Mouse (Mus musculus) left cerebral cortex, adult 18-20 months (tissue): ENCODE measurements around the gene P2ry6. TPM values are rescaled to one million over a fixed set of nuclear protein-coding genes. Genes with fewer than 3 reads are reported as not detected.

Experiments used
- DNase-seq, 2 experiments: peaks; one replicate each; pipeline ENCODE4 v3.0.0; 2021 to 2022; ENCODE audit warnings: low spot score in 2 of 2, mixed read lengths in 1 of 2
- total RNA-seq, 2 experiments: library from RNA; stranded (reverse); gene quantifications; 2 replicates each; pipeline ENCODE4 v1.2.3; 2021

P2ry6 gene
- total RNA-seq, 2 experiments from 2014 or later, result 2.6 to 3.0 TPM

DNA sequence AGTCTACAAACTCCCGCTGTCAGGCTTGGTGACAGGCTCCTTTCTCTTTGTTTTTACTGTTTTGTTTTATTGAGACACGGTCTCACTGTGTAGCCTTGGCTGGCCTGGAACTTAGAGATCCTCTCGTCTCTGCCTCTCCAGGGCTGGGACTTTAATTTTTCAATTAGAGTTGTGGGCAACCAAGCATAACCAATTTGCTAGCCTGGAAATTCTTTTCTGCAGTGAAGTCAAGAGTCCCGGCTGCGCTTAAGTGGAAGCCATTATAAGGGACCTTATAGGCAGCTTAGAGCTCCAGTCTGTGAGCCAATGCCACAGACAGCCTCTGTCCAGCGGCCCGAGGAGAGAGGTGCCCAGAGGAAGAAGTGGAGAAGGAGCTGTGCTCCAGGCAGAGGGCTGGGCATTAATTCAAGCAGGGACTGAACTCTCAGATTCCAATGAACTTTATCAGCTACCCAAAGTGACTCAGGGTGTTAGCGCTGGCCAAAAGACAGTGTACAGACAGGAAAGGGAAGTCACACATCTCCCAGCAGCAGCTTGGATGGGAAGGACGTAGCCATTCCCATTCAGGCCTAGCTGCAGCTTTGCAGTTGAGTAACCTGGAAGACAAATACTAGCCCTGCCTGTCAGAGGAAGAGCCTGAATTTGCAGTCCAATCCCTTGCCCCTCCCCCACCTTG lies 16.3 kb upstream of the P2ry6 start:
- DNase-seq, result no peak

DNA sequence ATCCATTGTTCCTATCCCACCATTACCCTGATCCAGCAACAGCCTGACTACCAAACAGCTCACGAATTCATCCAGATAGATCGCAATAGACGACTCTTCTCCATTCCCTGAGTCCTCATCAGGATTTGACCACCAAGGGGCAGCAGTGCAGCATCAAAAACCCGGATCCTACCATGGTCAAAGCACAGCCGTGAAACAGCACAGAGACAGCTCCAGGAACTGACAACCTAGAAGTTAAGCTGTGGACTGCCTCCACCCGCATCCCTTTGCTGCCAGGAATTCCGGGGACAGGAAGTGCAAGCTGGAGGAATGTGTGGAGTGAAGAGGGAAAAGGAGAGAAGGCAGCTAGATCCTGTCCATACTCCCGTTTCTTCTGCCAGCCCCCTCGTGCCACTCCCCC lies 13.6 kb upstream of the P2ry6 start:
- peak; percentile 48 to 63 for DNase-seq

DNA sequence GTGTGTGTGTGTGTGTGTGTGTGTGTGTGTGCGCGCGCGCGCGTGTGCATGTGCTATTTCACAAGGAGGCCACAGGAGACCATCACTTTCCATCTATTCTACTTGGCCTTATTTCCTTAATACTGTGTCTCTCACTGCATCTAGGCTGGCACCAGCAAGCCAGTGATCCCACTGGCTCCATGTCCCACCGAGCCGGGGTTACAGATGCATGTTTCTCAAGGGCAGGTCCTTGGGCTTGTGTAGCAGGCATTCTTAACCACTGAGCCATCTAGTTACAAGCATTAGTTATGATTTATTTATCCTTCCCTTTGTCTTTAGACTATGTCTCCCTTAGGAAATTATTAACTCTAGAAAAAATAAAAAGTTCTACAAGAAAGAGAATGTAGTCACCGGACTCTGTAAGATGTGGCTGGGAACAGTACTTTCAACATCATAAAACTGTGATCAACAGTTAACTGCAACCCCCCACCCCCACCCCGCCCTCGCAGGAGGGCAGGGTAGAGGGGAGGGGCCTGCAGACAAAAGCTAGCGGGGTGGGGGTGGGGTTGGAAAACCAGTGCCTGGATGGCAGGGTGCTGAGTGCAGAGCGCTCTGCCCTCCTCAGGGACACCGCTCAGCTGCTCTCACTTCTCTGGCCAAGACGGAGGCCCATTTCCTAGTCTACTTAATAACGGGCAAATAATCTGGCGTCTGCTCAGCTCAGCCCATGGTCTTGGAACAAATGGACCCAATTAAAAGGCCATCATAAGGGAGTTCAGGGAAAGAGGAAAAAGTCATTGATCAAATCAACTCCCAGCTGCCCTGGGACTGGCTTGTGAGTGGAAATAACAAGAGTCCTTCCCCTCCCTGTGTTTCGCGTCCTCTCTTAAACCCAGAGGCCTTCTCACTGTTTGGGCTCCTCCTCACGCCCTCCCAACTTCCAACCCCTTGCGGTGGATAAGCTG lies 10.3 kb upstream of the P2ry6 start:
- DNase-seq, result no peak

DNA sequence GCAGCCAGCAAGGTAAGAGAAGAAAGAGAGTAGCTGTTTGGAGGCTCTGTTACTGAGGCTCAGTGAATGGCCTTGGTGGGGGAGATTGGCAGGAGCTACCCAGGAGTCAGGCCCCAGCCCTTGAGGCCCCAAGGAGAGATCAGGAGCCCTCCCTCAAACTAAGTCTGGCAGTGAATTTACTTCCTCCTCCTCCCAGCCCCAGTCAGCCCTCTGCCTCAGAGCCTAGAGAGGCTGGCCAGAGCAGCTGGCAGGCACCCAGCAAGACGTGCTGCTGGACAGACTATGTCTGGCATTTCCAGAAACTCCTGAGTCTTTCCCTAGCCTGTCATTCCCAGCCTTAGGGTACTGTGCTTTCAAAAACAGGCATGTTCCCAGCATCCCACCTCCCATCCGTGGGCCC lies 4.7 kb upstream of the P2ry6 start:
- DNase-seq, result no peak

DNA sequence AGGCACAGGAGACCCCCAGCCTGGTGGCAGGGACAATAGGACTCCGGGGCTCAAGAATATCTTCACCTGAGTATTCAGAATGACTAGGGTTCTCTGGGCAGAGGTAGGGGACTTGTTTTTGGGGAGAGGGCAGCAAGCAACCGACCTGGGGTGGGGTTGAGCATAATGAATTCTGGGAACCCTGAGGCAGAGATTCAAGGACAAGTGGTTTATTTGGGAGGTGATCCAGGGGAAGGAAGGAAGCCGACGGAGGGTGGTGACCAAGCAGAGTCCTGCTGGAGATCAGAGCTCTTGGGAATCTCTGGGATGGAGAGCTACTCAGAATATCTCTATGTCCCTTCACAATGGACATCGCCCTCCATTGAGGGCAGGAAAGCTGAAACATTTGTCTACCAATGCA lies 3.7 kb upstream of the P2ry6 start:
- no peak for DNase-seq

DNA sequence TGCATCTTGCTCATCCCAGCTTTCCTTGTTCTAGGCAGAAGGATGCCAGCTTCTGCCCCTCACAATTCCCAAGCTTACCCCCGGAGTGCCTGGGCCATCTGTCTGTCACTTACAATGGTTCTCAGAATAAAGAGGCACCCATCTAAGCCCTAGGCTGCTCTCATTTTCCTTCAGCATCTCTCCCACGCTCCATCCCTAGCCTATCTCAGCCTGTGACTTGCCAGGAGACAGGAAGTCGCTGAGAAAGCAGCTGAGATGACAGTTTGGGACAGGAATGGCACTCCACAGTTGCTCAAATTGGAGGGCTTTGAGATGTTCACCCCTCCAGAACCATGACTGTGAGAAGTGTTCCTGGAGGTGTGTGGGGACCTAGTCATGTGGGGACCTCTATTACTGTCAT lies 1.6 kb downstream of the P2ry6 start:
- DNase-seq, result no peak

DNA sequence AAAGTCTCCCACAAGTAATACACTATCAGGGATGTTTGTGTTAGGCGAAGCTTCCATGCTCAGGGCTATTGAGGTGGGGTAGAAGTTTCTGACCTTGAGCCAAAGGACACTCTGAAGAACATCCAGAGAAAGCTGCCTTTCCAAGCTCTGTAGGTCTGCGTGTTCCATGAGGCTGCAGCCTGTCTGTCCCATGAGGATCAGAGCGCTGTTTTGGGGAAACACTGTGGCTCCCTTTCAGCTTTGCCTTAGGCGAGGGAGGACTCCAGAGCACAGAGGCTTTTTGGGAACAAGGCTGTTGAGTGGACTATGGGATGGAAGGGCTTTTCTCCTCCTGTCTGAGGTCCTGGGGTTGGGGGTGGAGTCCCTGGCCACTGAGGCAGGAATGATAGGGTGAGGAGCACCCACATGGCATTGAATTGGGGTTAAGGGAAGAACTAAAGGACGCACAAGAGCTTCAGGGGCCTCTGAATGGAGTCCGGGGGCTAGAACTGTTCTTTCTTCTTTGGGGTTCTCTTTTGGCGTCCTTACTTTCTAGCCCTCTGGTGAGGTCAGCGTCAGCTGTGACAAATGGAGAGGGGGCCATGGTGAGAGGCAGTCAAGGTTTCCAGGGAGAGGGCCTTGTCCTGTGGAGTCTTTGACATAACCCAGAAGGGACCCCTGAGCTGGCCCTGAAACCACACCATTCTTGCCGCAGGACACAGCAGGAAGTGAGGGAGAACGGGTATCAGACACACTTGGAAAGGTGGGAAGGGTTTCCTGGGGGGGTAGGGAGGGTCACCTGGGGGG lies 5.4 kb downstream of the P2ry6 start:
- DNase-seq, result no peak

DNA sequence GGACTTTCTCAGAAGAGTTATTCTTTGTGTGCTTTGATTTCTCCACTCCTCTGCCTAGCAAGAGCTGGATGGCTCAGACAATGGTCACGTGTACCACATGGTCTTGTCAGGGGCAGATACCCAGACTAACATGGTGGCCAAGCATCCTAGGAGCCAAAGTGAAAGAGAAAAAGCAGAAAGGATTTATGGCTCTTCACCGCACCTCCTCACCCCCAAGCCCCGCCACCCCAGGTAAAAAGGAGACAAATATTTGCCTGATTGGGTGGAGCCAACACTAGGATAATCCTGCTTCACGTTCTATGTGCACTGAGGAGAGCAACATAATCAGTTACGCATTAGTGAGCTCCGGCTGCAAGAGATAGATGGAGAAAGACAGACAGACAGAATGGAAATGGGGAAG lies 6.1 kb downstream of the P2ry6 start:
- DNase-seq, result no peak

DNA sequence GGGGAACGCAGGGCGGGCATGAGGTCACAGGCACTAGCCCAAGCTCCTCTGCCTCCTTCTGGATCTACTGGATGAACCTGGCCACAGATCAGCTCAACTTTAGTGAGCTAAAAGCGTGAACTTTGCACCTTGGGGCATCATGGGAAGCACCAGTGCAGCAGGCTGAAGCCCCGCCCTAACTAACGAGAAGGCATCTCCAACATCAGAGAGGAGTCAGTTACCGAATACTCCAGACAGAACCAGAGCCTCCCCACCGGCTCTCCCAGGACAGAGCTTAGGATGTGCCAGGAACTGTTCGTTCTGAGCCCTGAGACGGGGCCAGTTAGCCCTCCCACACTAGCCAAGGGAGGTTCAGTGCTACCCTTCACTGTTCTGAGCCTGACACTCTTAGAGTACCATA lies 6.6 kb downstream of the P2ry6 start:
- no peak for DNase-seq

DNA sequence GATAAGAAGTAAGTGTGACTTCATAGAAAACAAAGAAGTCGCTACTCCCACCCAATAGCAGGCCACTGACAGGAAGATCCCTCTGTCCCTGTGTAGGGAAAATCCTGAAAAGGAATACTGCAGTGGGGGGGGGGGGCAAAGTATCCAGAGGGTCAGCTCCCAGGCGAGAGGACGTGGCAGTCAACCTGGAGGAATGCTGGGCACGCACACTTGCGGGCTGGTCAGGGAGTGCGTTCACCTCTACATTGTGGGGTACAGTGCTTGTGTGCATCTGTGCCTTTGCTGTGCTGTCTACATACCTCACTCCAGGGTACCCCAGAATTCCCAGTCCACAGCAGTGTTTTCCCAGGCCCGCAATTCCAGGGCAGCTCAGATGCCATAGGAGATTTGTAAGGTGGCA lies 8.4 kb downstream of the P2ry6 start:
- DNase-seq, result no peak

DNA sequence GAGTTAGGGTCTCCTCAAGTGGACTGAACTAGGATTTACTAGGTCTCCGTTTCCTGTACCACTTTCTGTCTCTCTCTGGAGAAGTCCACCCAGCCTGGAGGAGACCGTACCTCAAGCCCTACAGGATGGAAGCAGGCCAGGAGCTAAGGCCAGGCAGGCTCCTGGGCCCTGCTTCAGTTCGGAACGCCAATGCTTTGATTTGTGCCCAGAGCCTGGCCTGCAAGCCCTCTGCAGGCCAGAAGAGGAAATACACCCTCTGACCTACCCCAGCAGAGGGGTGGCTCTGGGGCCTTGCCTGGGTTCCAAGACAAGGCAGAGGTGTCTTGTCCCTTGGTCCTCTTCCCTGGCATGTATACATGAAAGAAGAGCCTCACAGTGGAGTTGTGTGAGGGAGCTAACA lies 9.4 kb downstream of the P2ry6 start:
- DNase-seq, result no peak

DNA sequence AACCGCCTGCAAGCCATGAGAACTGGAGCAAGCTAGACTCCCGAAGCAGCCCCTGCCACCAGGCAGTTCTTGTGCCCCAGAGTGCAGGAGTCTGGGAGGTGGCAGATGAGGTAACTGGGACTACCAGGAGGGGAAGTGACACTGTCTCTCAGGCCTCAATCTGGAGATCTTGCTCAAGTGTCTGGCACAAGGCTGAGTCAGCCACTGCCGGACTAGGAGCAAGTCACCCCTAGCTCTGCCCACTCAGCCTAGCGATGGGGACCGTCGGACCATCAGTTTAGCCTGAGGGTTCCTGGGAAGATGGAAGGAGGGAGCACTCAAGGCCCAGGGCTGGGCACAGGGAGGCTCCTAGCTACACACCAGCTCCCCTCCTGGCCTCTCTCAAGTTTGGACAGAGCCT lies 10.2 kb downstream of the P2ry6 start:
- no peak for DNase-seq

DNA sequence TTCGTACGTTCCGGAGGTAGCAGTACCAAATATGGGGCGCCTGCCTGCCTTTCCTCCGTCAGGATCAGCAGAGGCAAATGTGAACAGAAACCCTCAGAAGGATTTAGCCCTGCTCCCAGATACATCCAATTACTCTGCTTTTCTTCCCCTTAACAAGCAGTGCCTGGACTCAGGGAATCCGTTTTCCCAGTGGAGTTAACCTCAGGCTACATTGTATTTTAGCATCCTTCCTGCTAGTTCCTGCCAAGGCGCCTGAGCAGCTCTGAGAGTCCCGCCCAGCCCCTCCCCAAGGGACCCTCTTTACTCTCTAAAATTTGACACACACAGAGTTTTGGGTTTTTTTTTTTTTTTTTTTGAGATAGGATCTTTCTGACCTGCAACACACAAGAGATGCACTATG lies 11.1 kb downstream of the P2ry6 start:
- no peak for DNase-seq

DNA sequence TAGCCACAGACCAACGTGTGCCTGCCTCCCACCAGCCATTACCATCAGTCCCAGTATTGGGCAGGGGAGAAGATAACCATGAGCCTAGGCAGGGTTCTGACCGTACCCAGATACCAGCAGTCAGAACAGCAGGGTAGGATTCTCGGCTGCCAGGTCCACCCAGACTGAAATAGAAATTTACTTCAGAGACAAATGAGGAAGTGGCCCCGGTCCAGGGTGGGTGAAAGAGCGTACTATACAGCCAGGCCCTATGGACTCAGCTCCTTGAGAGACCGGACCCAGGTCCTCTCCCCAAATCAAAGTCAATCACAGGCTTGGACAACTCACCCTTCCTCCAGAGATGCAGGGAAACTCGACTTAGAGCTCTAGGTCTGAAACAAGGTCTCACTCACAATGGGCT lies 13.3 kb downstream of the P2ry6 start:
- no peak for DNase-seq

DNA sequence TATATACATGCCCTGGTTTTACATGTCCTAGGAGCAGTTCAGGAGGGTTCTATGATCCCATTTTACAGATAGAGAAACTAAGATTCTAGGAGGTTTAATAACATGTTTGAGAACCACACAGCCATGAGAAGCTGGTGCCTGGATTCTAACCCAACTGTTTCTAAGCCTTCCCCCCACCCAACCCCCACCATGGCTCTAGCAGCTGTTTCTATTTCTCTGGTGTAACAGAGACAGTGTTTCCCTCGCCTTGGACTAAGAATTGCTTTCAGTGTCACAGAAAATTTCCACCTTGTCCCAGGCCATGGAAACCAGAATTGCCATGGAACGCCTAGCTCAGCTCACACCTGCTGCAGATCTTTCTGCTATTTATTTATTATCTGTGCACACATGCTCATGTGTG lies 14.0 kb downstream of the P2ry6 start:
- DNase-seq, result no peak

DNA sequence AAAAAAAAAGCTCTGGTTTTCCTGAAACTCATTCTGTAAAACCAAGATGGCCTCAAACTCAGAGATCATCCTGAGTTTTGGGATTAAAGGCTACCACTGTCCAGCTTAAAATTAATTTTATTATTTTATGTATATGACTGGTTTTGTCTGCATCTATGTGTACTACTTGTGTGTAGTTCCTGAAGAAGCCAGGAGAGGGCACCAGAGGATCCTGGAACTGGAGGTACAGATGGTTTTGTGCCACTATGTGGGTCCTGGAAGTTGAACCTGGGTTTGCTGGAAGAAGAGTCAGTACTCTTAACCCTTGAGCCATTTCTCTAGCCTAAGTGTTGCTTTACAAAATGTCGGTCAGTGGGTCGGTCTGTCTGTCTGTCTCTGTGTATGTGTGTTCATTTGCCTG lies 16.0 kb downstream of the P2ry6 start:
- DNase-seq, result no peak

DNA sequence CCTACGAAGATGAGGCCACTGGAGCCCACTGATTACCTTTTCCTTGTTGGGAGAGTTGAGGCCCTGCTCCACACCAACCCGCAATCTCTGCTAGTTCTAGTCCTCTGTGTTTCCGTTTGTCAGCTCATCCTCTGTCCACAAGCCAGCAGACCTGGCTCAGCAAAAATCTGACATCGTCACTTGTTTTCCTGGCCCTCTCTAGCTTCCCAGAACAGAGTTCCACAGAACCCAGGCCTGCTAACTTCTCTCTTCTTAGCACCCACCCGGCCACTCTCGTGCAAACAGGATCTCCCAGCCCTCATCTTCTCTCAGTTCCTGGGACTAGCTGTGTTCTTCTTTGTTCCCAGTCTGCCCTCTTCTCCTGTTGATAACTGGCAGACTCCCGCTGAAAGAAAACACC lies 21.8 kb downstream of the P2ry6 start:
- DNase-seq, result no peak

DNA sequence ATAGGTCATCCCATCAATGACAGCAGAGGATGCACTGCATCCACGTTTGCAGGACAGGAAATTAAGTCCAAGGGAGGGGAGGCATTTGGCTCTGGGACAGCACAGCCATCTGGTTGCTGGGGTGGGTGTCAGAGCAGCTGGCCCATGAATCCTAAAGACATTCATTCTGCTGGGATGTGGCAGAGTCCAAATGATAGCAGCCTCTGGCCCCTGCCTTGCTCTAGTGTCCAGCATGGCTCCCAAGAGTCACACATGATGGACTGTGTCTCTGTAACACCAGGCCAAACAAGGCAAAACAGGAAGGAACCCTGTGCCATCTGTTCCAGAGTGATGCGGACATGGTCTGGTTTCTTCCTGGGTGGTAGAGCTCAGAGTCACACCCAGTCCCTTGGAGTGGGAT lies 22.5 kb downstream of the P2ry6 start:
- no peak for DNase-seq

DNA sequence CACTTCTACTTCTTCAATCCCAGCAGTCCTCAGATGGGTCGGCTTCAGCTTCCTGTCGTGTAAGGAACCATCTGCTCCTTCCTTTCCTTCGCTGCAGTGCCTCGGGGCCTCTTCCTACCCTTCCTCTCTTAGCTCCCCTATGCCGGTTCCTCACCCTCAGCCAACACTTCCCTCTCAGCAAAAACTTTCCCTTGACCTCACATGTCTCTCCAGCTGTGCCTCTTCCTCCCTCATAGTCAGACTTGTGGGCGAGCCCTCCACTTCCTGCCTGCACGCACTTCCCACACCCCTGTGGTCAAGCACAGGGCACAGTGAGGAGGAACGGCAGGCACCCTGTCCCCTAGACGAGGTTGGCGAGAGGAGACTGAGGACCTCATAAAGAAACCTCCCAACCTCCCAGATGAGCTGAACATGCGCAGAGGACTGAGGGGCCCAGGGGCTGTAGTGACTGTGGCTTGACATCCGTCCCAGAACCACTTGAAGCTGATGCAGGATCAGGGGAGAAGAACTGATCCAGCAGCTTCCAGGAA lies 23.9 kb downstream of the P2ry6 start:
- no peak for DNase-seq

DNA sequence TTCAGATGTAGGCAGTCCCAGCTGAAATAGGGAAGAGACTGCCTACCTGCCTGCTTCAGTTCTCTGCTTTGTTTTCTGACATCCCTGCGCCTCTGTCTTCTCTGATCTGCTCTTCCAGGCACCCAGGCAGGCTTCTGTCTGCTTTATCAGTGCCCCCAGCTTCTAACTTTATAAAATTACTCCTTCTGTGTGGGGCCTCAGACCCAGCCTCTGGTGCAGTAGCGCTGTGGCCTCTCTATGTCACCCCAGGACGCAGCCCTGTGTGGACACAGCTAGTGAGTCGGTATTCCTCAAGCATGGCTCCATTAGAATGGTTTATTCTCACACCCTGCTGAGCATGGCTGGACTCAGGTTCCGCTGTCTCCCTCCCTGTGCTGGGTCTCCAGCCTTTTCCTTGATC lies 24.4 kb downstream of the P2ry6 start:
- no peak for DNase-seq

DNA sequence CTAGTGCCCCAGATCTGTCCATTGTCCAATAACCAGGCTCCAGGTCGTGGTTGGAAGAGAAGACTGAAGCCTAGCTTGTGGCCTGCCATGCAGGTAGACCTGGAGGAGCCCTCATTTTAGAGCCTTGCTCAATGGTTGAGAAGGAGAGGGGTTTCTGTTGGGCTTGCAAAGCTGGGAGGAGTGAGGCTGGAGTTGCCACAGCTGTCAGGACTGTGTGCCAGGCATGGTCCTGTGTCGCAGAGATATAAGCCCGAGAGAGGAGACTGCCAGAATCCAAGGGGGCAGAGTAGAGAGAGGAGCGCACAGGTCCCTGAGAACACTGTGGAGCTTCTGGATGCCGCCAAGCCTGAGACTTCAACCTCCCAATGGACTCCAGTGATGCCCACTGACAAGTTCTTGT lies 29.7 kb downstream of the P2ry6 start:
- DNase-seq, result no peak

DNA sequence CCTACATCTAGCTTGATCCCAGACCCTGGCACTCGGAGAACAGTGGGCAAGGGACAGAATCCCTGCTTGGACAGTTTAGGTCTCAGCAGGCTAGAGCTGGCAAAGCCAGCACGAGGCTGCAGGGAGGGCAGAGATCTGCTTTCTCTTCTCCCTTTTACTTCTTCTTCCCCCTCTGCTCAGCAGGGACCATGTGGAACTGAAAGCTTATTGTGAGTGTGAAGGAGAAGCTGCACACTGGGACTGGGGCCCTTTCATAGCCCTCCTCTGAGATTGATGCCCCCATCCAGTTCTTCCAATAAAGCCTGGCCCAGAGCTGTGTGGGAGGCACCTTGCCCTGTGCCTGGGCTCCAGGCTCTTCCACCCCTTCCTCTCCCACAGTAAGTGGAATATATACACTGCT lies 30.1 kb downstream of the P2ry6 start:
- DNase-seq, result no peak
